Mouse (Mus musculus) liver, embryonic 11.5 days (tissue): ENCODE measurements around the gene Ccdc84. TPM values are rescaled to one million over a fixed set of nuclear protein-coding genes. Genes with fewer than 3 reads are reported as not detected.

ENCODE experiments used
- ATAC-seq: fragments of 200-750 bp; cut with Nextera tagmentation; replicated peaks from 2 replicates; pipeline ENCODE4 v1.8.0; 2017; ENCODE audit warnings: moderate number of reproducible peaks, mild to moderate bottlenecking, moderate TSS enrichment, moderate library complexity; ENCODE audit not compliant: low FRiP score
- DNase-seq: peaks from one replicate; pipeline ENCODE4 v3.0.0-alpha.2; 2017; ENCODE audit warnings: low spot score
- H3K27ac ChIP-seq: fragments of 300-500 bp; sonication (generic); 2 replicates; pipeline ENCODE4 v1.5.1; 2014; ENCODE audit warnings: mild to moderate bottlenecking, low read depth, low read length, control low read depth
- H3K27me3 ChIP-seq: fragments of 300-500 bp; sonication (generic); replicated peaks from 2 replicates; pipeline ENCODE4 v1.6.1; 2014; ENCODE audit warnings: low read length, mixed read lengths; ENCODE audit not compliant: control insufficient read depth, insufficient read depth
- H3K36me3 ChIP-seq: fragments of 300-500 bp; sonication (generic); 2 replicates; pipeline ENCODE4 v1.6.1; 2014; ENCODE audit warnings: mild to moderate bottlenecking, low read length, moderate library complexity, mixed read lengths; ENCODE audit not compliant: control insufficient read depth, insufficient read depth
- H3K4me1 ChIP-seq: fragments of 300-500 bp; sonication (generic); replicated peaks from 2 replicates; pipeline ENCODE4 v1.6.1; 2014; ENCODE audit warnings: low read length, mixed read lengths; ENCODE audit not compliant: control insufficient read depth, insufficient read depth
- H3K4me2 ChIP-seq: fragments of 300-500 bp; sonication (generic); 2 replicates; pipeline ENCODE4 v1.6.1; 2014; ENCODE audit warnings: mild to moderate bottlenecking, control low read depth, moderate library complexity
- H3K4me3 ChIP-seq: fragments of 300-500 bp; sonication (generic); 2 replicates; pipeline ENCODE4 v1.5.1; 2014; ENCODE audit warnings: low read depth, low read length, control low read depth
- H3K9ac ChIP-seq: fragments of 300-500 bp; sonication (generic); 2 replicates; pipeline ENCODE4 v1.6.1; 2014; ENCODE audit warnings: low read depth, low read length, control low read depth
- H3K9me3 ChIP-seq: fragments of 300-500 bp; sonication (generic); 2 replicates; pipeline ENCODE4 v1.6.1; 2016; ENCODE audit warnings: low read length, inconsistent platforms, mixed read lengths; ENCODE audit not compliant: control insufficient read depth
- WGBS: fragments of 180-500 bp; shearing (Covaris S2); extraction: QIAGEN DNeasy Blood & Tissue Kit; methylation state at CpG from one replicate; pipeline ENCODE4 v1.1.7; 2014; 5-methylcytosine and 5-hydroxymethylcytosine counted together
- polyA plus RNA-seq: library from polyadenylated mRNA; unstranded; fragments of >200 nt; fragmentation: Nextera tagmentation; extraction: Ambion mirVana; gene quantifications from 2 replicates; pipeline ENCODE4 v1.2.1, GENCODE M21; 2014

Ccdc84 gene
- polyA plus RNA-seq, 1 experiment from 2014 or later: 26.1 TPM

- no peak for ATAC-seq
Measured at GRCm38 (mm10) chr9:44399795-44400114, 18.6 kb downstream of the Ccdc84 start.

GRCm38 (mm10) chr9:44399114-44399794 is 19.1 kb downstream of the Ccdc84 start:
- H3K4me2 ChIP-seq: peak overlapping the region; percentile 93

More at GRCm38 (mm10) chr9:44399795-44400114, 18.6 kb downstream of the Ccdc84 start:
- H3K9me3 ChIP-seq: no peaks in the 10 kb centered on the region
- H3K27me3 ChIP-seq: no peaks in the 10 kb centered on the region
- DNase-seq: no peak
- H3K4me2 ChIP-seq: no peak overlapping the region
- no peak overlapping the region for H3K4me3 ChIP-seq
- H3K27ac ChIP-seq: no peak overlapping the region
- WGBS: 89% methylated on average over 6 of the region's 6 CpGs
- H3K4me1 ChIP-seq: peaks cover 14% of the 10 kb centered on the region
- peaks cover 40% of the 10 kb centered on the region for H3K36me3 ChIP-seq
- no peak overlapping the region; the same call in 1 of the 2 replicates for H3K9ac ChIP-seq

GRCm38 (mm10) chr9:44398551-44398950 is 19.8 kb downstream of the Ccdc84 start:
- Histone ChIP-seq H3K27ac (peak overlapping the region; percentile 47; the same call in 1 of the 2 replicates), H3K4me3 (peak overlapping the region; percentile 94), H3K4me2 (peak overlapping the region; percentile 93), H3K4me1 (peaks cover 14% of the 10 kb centered on the region), H3K9me3 (no peaks in the 10 kb centered on the region), H3K36me3 (peaks cover 29% of the 10 kb centered on the region), H3K9ac (peak overlapping the region; percentile 96), H3K27me3 (no peaks in the 10 kb centered on the region)
- WGBS: 83% methylated on average over 9 of the region's 9 CpGs
- ATAC-seq: no peak
- DNase-seq: no peak

More at GRCm38 (mm10) chr9:44399114-44399794, 19.1 kb downstream of the Ccdc84 start:
- H3K27me3 ChIP-seq: no peaks in the 10 kb centered on the region
- no peaks in the 10 kb centered on the region for H3K9me3 ChIP-seq
- WGBS: 83% methylated on average over 13 of the region's 13 CpGs
- no peak overlapping the region for H3K27ac ChIP-seq
- H3K4me1 ChIP-seq: peaks cover 14% of the 10 kb centered on the region
- H3K4me3 ChIP-seq: peak overlapping the region; percentile 94
- no peak for DNase-seq
- H3K36me3 ChIP-seq: peaks cover 35% of the 10 kb centered on the region
- no peak for ATAC-seq
- H3K9ac ChIP-seq: peak overlapping the region; percentile 13

GRCm38 (mm10) chr9:44398087-44398486 is 20.3 kb downstream of the Ccdc84 start:
- Histone ChIP-seq H3K9me3 (no peaks in the 10 kb centered on the region), H3K27ac (peak overlapping the region; percentile 47), H3K36me3 (peaks cover 27% of the 10 kb centered on the region), H3K4me2 (peak overlapping the region; percentile 93), H3K27me3 (no peaks in the 10 kb centered on the region), H3K4me1 (peaks cover 14% of the 10 kb centered on the region), H3K9ac (peak overlapping the region; percentile 96), H3K4me3 (peak overlapping the region; percentile 94)
- ATAC-seq (no peak), DNase-seq (no peak)
- WGBS: 44% methylated on average over 4 of the region's 4 CpGs

GRCm38 (mm10) chr9:44396684-44397411 is 21.5 kb downstream of the Ccdc84 start, which contains the start of gene Slc37a4:
Slc37a4 (plus strand) TSS chr9:44396852.
- Histone ChIP-seq H3K4me3 (peak within 1 kb of the TSS; percentile 94), H3K27ac (peak within 1 kb of the TSS; percentile 93), H3K4me2 (peak within 1 kb of the TSS; percentile 93), H3K4me1 (peaks cover 14% of the 10 kb centered on the region), H3K27me3 (no peaks in the 10 kb centered on the region), H3K36me3 (peaks cover 18% of the 10 kb centered on the region), H3K9me3 (no peaks in the 10 kb centered on the region), H3K9ac (peak within 1 kb of the TSS; percentile 96)
- DNase-seq (peak; percentile 96), ATAC-seq (peak; percentile 99)
- WGBS: 1% methylated on average over 43 of the region's 43 CpGs

GRCm38 (mm10) chr9:44391466-44391865 is 26.9 kb downstream of the Ccdc84 start:
- Histone ChIP-seq H3K4me1 (no peaks in the 10 kb centered on the region), H3K27ac (no peak overlapping the region), H3K9ac (no peak overlapping the region), H3K36me3 (peaks cover 37% of the 10 kb centered on the region), H3K27me3 (no peaks in the 10 kb centered on the region), H3K9me3 (no peaks in the 10 kb centered on the region), H3K4me3 (no peak overlapping the region), H3K4me2 (no peak overlapping the region)
- WGBS: 38% methylated on average over 4 of the region's 4 CpGs
- no peak for DNase-seq
- ATAC-seq: 0 out of 2 replicates have a peak, but pooled peaks have one; percentile 29

GRCm38 (mm10) chr9:44389273-44389672 is 29.1 kb downstream of the Ccdc84 start:
- H3K36me3 ChIP-seq: peaks cover 54% of the 10 kb centered on the region
- no peak overlapping the region for H3K4me2 ChIP-seq
- H3K27ac ChIP-seq: no peak overlapping the region
- no peaks in the 10 kb centered on the region for H3K4me1 ChIP-seq
- 73% methylated on average over 8 of the region's 8 CpGs for WGBS
- H3K9ac ChIP-seq: no peak overlapping the region
- no peak overlapping the region for H3K4me3 ChIP-seq
- no peak for DNase-seq
- no peaks in the 10 kb centered on the region for H3K27me3 ChIP-seq
- no peak for ATAC-seq
- no peaks in the 10 kb centered on the region for H3K9me3 ChIP-seq

- H3K36me3 ChIP-seq: peaks cover 74% of the 10 kb centered on the region
- no peak overlapping the region for H3K27ac ChIP-seq
- ATAC-seq (no peak), DNase-seq (no peak)
- no peaks in the 10 kb centered on the region for H3K9me3 ChIP-seq
- H3K4me2 ChIP-seq: no peak overlapping the region
- H3K4me1 ChIP-seq: no peaks in the 10 kb centered on the region
- WGBS: 79% methylated on average over 3 of the region's 3 CpGs
- H3K27me3 ChIP-seq: no peaks in the 10 kb centered on the region
- H3K9ac ChIP-seq: no peak overlapping the region
- no peak overlapping the region for H3K4me3 ChIP-seq
Measured at GRCm38 (mm10) chr9:44387221-44387620, 31.1 kb downstream of the Ccdc84 start.
